Mouse (Mus musculus) kidney, adult 2 months (tissue): ENCODE results near the gene Bcl2l13. TPM values are rescaled to one million over a fixed set of nuclear protein-coding genes. Genes with fewer than 3 reads are reported as not detected.

Experiments
- DNase-seq: peaks from one replicate; pipeline ENCODE4 v3.0.0; 2021
- H3K27ac ChIP-seq: fragments of 200-500 bp; 2 replicates; pipeline ENCODE4 v1.5.1; 2012; ENCODE audit warnings: low read depth, low read length, control low read depth, inconsistent platforms; ENCODE audit not compliant: insufficient read depth
- H3K27me3 ChIP-seq: fragments of 200-500 bp; replicated peaks from 2 replicates; pipeline ENCODE4 v1.6.1; 2012; ENCODE audit warnings: mild to moderate bottlenecking, moderate library complexity, low read length, inconsistent platforms; ENCODE audit not compliant: control insufficient read depth, insufficient read depth
- H3K36me3 ChIP-seq: fragments of 200-500 bp; 2 replicates; pipeline ENCODE4 v1.6.1; 2012; ENCODE audit warnings: mild to moderate bottlenecking, moderate library complexity, low read length, inconsistent platforms; ENCODE audit not compliant: control insufficient read depth, insufficient read depth
- H3K4me1 ChIP-seq: fragments of 200-500 bp; 2 replicates; pipeline ENCODE4 v1.6.1; 2011; ENCODE audit warnings: low read length; ENCODE audit not compliant: control insufficient read depth, insufficient read depth
- H3K4me3 ChIP-seq: fragments of 200-500 bp; 2 replicates; pipeline ENCODE4 v1.5.1; 2011; ENCODE audit warnings: mild to moderate bottlenecking, low read depth, low read length, control low read depth; ENCODE audit not compliant: insufficient read depth
- CTCF ChIP-seq: fragments of 200-500 bp; conservative IDR thresholded peaks from 2 replicates; pipeline ENCODE4 v1.5.1; 2011; ENCODE audit warnings: low read depth, mild to moderate bottlenecking, control low read depth, low read length, moderate library complexity, mixed read lengths; ENCODE audit not compliant: insufficient read depth, insufficient read length
- POLR2A ChIP-seq: fragments of 200-500 bp; IDR thresholded peaks from one replicate; pipeline ENCODE4 v1.6.1; 2011; ENCODE audit warnings: low read depth, low read length, control low read depth
- WGBS: fragments of 180-500 bp; shearing (Covaris S2); methylation state at CpG from one replicate; pipeline ENCODE4 v1.1.7; 2018; 5-methylcytosine and 5-hydroxymethylcytosine counted together
- polyA plus RNA-seq: library from polyadenylated mRNA; depleted of rRNA; stranded (reverse); fragments of >200 nt; gene quantifications from 2 replicates; pipeline ENCODE4 v1.2.3, GENCODE M21; 2012

Gene Bcl2l13
- polyA plus RNA-seq, 1 experiment, result 27.5 TPM

DNA sequence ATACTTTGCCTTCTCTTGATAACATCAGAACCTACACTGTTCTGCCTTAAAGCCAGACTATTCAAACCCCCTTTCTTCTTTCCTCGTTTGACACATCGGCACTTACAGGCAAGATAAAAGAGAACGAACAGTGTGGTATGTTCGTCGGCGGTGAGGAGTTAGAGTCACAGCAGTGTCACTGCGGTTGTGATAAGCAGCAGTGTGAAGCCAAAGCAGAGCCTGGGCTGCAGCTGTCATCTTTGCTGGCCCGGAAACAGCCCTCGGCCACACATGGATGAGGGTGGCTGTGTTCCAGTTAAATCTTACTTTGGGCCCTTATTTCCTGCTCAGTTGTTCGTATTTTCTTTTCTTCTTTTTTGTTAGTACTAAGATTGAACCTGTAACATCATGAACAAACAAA, 18.4 kb downstream of the Bcl2l13 start:
- Histone ChIP-seq H3K36me3 (no peaks in the 10 kb centered on the region; the same call in 1 of the 2 replicates), H3K4me3 (no peak overlapping the region), H3K27me3 (no peaks in the 10 kb centered on the region), H3K4me1 (no peaks in the 10 kb centered on the region), H3K27ac (no peak overlapping the region)
- peak; percentile 7 for DNase-seq
- WGBS, result 79% methylated on average over 10 of the region's 10 CpGs
- no peak for TF ChIP-seq CTCF
- no peak for TF ChIP-seq POLR2A

- no peak for DNase-seq
- 69% methylated on average over 8 of the region's 8 CpGs for WGBS
- H3K27me3 ChIP-seq, result no peaks in the 10 kb centered on the region
Observed at GRCm38 (mm10) chr6:120858217-120858711, 22.3 kb downstream of the Bcl2l13 start.

GRCm38 (mm10) chr6:120860079-120860478, 24.1 kb downstream of the Bcl2l13 start:
- no peak overlapping the region for H3K27ac ChIP-seq
- H3K4me1 ChIP-seq, result no peaks in the 10 kb centered on the region
- DNase-seq, result no peak
- H3K27me3 ChIP-seq, result no peaks in the 10 kb centered on the region
- no peak overlapping the region for H3K4me3 ChIP-seq
- no peaks in the 10 kb centered on the region for H3K36me3 ChIP-seq
- WGBS, result 97% methylated on average over 3 of the region's 3 CpGs
- TF ChIP-seq CTCF, result no peak
- TF ChIP-seq POLR2A, result no peak

More at GRCm38 (mm10) chr6:120858217-120858711, 22.3 kb downstream of the Bcl2l13 start:
- Histone ChIP-seq H3K4me1 (no peaks in the 10 kb centered on the region), H3K27ac (no peak overlapping the region), H3K4me3 (no peak overlapping the region), H3K36me3 (no peaks in the 10 kb centered on the region)
- TF ChIP-seq POLR2A, result no peak
- no peak for TF ChIP-seq CTCF

DNA sequence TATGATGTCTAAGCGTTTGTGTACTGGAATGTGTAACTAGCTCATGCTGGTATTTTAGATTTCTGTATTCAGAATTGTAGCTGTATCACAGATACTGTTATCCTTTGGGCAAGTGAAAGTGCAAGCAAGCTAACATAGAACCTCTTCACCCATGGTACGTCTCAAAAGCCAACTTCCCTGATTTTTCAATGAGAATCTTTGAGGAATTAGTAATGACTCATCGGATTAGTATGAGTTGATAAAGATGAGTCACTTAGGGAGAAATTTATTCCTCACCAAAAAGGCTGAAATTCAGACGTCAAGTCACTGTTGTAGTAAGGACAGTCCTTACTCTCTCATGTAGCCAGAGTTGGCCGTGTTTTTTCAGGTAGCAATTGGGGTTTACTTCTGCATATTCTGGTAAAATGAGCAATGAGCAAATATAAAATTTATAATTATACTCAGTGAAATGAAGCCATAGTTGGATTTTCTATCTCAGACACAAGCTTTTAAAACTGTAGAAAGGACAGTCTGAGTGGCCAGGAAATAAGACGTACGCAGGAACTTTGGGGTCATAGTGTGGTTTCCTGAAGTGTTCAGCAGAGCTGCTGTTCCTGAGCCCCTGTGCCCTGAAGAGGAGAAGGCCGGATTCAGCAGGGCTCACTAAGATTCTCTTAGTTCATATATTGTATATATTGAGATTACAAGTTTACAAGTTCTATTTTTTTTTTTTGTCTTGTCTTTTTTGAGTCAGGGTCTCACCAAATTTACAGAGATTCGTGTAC, 30.2 kb downstream of the Bcl2l13 start:
- no peak for DNase-seq
- Histone ChIP-seq H3K4me3 (no peak overlapping the region), H3K27ac (no peak overlapping the region), H3K4me1 (peaks cover 3% of the 10 kb centered on the region; the same call in 1 of the 2 replicates), H3K36me3 (peaks cover 2% of the 10 kb centered on the region; the same call in 1 of the 2 replicates), H3K27me3 (no peaks in the 10 kb centered on the region)
- WGBS, result 69% methylated on average over 9 of the region's 9 CpGs
- TF ChIP-seq CTCF (no peak), POLR2A (no peak)

- Histone ChIP-seq H3K27me3 (no peaks in the 10 kb centered on the region), H3K36me3 (peaks cover 2% of the 10 kb centered on the region; the same call in 1 of the 2 replicates), H3K4me3 (no peak overlapping the region), H3K27ac (no peak overlapping the region), H3K4me1 (peaks cover 5% of the 10 kb centered on the region; the same call in 1 of the 2 replicates)
- DNase-seq, result no peak
- WGBS, result 78% methylated on average over 1 of the region's 1 CpGs
- no peak for TF ChIP-seq POLR2A
- TF ChIP-seq CTCF, result no peak
Observed at GRCm38 (mm10) chr6:120868824-120869223, 32.8 kb downstream of the Bcl2l13 start.

GRCm38 (mm10) chr6:120871286-120871685, 35.3 kb downstream of the Bcl2l13 start:
- DNase-seq, result peak; percentile 75
- H3K4me1 ChIP-seq, result peaks cover 5% of the 10 kb centered on the region; the same call in 1 of the 2 replicates
- WGBS, result 53% methylated on average over 2 of the region's 2 CpGs
- TF ChIP-seq POLR2A, result no peak
- TF ChIP-seq CTCF, result no peak
- no peaks in the 10 kb centered on the region for H3K27me3 ChIP-seq
- peak overlapping the region; percentile 52; the same call in 1 of the 2 replicates for H3K27ac ChIP-seq
- H3K4me3 ChIP-seq, result no peak overlapping the region
- H3K36me3 ChIP-seq, result no peaks in the 10 kb centered on the region; the same call in 1 of the 2 replicates

- no peak for DNase-seq
- Histone ChIP-seq H3K4me1 (0 out of 2 replicates have a peak, but pooled peaks cover 2% of the 10 kb centered on the region), H3K36me3 (no peaks in the 10 kb centered on the region; the same call in none of the 2 replicates), H3K4me3 (no peak overlapping the region), H3K27me3 (no peaks in the 10 kb centered on the region), H3K27ac (no peak overlapping the region)
- WGBS, result 85% methylated on average over 9 of the region's 9 CpGs
- TF ChIP-seq CTCF, result no peak
- TF ChIP-seq POLR2A, result no peak
Observed at GRCm38 (mm10) chr6:120873874-120874273, 37.9 kb downstream of the Bcl2l13 start.
